Mouse (Mus musculus) liver, embryonic 15.5 days (tissue): ENCODE results near the gene Cdyl2. TPM values are rescaled to one million over a fixed set of nuclear protein-coding genes. Genes with fewer than 3 reads are reported as not detected.

ENCODE experiments used
- ATAC-seq: fragments of 200-750 bp; cut with Nextera tagmentation; 2 replicates; pipeline ENCODE4 v1.8.0; 2017; ENCODE audit warnings: moderate number of reproducible peaks, mild to moderate bottlenecking, moderate library complexity; ENCODE audit not compliant: insufficient read depth
- H3K27ac ChIP-seq: fragments of 300-500 bp; sonication (generic); replicated peaks from 2 replicates; pipeline ENCODE4 v1.5.1; 2015; ENCODE audit warnings: mild to moderate bottlenecking, inconsistent platforms
- H3K27me3 ChIP-seq: fragments of 300-500 bp; sonication (generic); 2 replicates; pipeline ENCODE4 v1.6.1; 2015; ENCODE audit warnings: mild to moderate bottlenecking, inconsistent platforms
- H3K36me3 ChIP-seq: fragments of 300-500 bp; sonication (generic); replicated peaks from 2 replicates; pipeline ENCODE4 v1.6.1; 2015; ENCODE audit warnings: moderate library complexity, mild to moderate bottlenecking, inconsistent platforms
- H3K4me1 ChIP-seq: fragments of 300-500 bp; sonication (generic); replicated peaks from 2 replicates; pipeline ENCODE4 v1.6.1; 2015; ENCODE audit warnings: inconsistent platforms
- H3K4me2 ChIP-seq: fragments of 300-500 bp; sonication (generic); 2 replicates; pipeline ENCODE4 v1.6.1; 2015; ENCODE audit warnings: moderate library complexity, mild to moderate bottlenecking, inconsistent platforms
- H3K4me3 ChIP-seq: fragments of 300-500 bp; sonication (generic); replicated peaks from 2 replicates; pipeline ENCODE4 v1.5.1; 2015; ENCODE audit warnings: mild to moderate bottlenecking, inconsistent platforms
- H3K9ac ChIP-seq: fragments of 300-500 bp; sonication (generic); 2 replicates; pipeline ENCODE4 v1.6.1; 2015; ENCODE audit warnings: moderate library complexity, mild to moderate bottlenecking, inconsistent platforms
- H3K9me3 ChIP-seq: fragments of 300-500 bp; sonication (generic); replicated peaks from 2 replicates; pipeline ENCODE4 v1.6.1; 2016; ENCODE audit warnings: inconsistent platforms
- WGBS: fragments of 180-500 bp; shearing (Covaris S2); methylation state at CpG from one replicate; pipeline ENCODE4 v1.1.7; 2015; ENCODE audit warnings: mixed read lengths; ENCODE audit not compliant: insufficient replicate concordance; 5-methylcytosine and 5-hydroxymethylcytosine counted together
- polyA plus RNA-seq: library from polyadenylated mRNA; unstranded; fragments of >200 nt; fragmentation: Nextera tagmentation; extraction: Ambion mirVana; gene quantifications from 2 replicates; pipeline ENCODE4 v1.2.1, GENCODE M21; 2015

Gene Cdyl2
- polyA plus RNA-seq, 1 experiment from 2014 or later = 1.7 TPM

- H3K27me3 ChIP-seq = no peaks in the 10 kb centered on the region
- no peak overlapping the region for H3K4me2 ChIP-seq
- ATAC-seq = no peak
- WGBS = 45% methylated on average over 4 of the region's 4 CpGs
- H3K4me1 ChIP-seq = no peaks in the 10 kb centered on the region
- no peak overlapping the region for H3K9ac ChIP-seq
- no peak overlapping the region for H3K27ac ChIP-seq
- H3K4me3 ChIP-seq = no peak overlapping the region
- no peaks in the 10 kb centered on the region for H3K36me3 ChIP-seq
- no peaks in the 10 kb centered on the region for H3K9me3 ChIP-seq
Measured at GRCm38 (mm10) chr8:116590546-116590945, 142.2 kb downstream of the Cdyl2 start.

DNA sequence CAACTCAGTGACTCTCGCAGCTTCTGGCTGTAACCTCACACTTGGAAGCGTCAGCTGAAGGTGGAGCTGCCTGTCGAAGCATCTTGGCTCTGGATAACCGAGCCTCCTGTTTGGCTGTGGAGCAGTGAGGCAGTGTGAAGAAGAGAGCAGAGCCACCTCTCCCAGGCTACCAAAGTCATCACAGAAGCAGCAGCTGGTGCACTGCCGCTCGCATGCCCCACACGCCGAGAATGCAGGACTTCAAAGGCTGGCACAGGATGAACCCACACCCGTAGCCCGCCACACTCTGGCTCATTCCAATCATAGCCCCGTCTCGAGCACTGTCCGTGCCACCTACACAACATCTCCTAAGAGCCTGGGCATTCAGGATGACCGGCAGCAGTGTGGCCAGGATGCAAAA lies 142.7 kb downstream of the Cdyl2 start:
- ATAC-seq = no peak
- H3K4me1 ChIP-seq = no peaks in the 10 kb centered on the region
- H3K27ac ChIP-seq = no peak overlapping the region
- H3K27me3 ChIP-seq = no peaks in the 10 kb centered on the region
- no peak overlapping the region for H3K9ac ChIP-seq
- no peaks in the 10 kb centered on the region for H3K9me3 ChIP-seq
- 76% methylated on average over 14 of the region's 14 CpGs for WGBS
- no peak overlapping the region for H3K4me3 ChIP-seq
- no peaks in the 10 kb centered on the region for H3K36me3 ChIP-seq
- no peak overlapping the region for H3K4me2 ChIP-seq

DNA sequence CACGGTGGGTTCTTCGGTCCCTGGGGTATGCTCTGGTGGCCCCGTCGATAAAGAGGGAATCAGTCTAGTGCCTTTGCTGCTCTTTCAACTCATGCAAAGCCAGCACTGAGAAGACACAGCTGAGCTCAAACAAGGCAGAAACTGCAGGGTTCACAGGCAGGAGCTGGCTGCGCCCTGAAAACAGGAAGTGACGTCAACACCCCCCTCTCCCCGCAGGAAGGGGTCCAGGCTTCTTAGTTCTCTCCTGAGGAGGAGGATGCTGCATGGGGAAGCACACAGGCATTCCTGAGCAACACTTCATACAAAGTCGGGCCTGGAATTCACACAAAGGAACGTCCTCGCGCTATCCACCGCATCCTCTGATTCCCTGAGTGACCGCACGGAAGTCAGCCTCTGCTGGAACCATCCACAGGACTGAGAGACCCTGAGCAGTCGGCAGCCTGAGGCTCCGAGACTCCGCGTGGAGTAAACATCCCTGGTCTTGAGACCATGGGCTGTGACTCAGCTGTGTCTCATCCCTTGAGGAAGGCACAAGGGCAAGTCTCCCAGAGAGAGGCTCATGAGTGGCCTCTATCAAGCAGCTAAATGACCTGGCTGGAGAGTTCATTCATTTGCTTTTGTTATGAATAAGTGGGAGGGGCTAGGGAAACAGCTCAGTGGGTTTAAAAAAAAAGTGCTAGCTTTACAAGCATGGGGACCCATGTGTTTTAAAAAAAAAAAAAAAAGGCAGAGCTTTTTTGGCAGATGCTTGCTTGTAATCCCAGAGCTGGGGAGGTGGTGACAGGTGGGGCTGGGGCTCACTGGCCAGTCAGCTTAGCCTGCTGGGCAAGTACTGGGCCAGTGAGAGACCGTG lies 144.9 kb downstream of the Cdyl2 start:
- H3K4me2 ChIP-seq = no peak overlapping the region
- H3K4me1 ChIP-seq = no peaks in the 10 kb centered on the region
- 63% methylated on average over 19 of the region's 19 CpGs for WGBS
- no peaks in the 10 kb centered on the region for H3K27me3 ChIP-seq
- no peak overlapping the region for H3K9ac ChIP-seq
- no peaks in the 10 kb centered on the region for H3K9me3 ChIP-seq
- H3K4me3 ChIP-seq = no peak overlapping the region
- no peaks in the 10 kb centered on the region for H3K36me3 ChIP-seq
- no peak overlapping the region for H3K27ac ChIP-seq
- ATAC-seq = no peak

- H3K4me3 ChIP-seq = no peak overlapping the region
- no peaks in the 10 kb centered on the region for H3K9me3 ChIP-seq
- peak overlapping the region; percentile 23; the same call in 1 of the 2 replicates for H3K4me2 ChIP-seq
- H3K9ac ChIP-seq = no peak overlapping the region
- WGBS = 61% methylated on average over 11 of the region's 11 CpGs
- ATAC-seq = peak; percentile 85
- peak overlapping the region; percentile 55; the same call in 1 of the 2 replicates for H3K27ac ChIP-seq
- H3K36me3 ChIP-seq = no peaks in the 10 kb centered on the region
- no peaks in the 10 kb centered on the region; the same call in 1 of the 2 replicates for H3K4me1 ChIP-seq
- no peaks in the 10 kb centered on the region for H3K27me3 ChIP-seq
Measured at GRCm38 (mm10) chr8:116581318-116582019, 151.3 kb downstream of the Cdyl2 start.

GRCm38 (mm10) chr8:116576732-116577131 lies 156.1 kb downstream of the Cdyl2 start:
- Histone ChIP-seq H3K9me3 (no peaks in the 10 kb centered on the region), H3K27ac (no peak overlapping the region), H3K36me3 (no peaks in the 10 kb centered on the region), H3K9ac (no peak overlapping the region), H3K27me3 (no peaks in the 10 kb centered on the region), H3K4me3 (no peak overlapping the region), H3K4me2 (no peak overlapping the region), H3K4me1 (no peaks in the 10 kb centered on the region; the same call in 1 of the 2 replicates)
- no peak for ATAC-seq
- 79% methylated on average over 2 of the region's 2 CpGs for WGBS

DNA sequence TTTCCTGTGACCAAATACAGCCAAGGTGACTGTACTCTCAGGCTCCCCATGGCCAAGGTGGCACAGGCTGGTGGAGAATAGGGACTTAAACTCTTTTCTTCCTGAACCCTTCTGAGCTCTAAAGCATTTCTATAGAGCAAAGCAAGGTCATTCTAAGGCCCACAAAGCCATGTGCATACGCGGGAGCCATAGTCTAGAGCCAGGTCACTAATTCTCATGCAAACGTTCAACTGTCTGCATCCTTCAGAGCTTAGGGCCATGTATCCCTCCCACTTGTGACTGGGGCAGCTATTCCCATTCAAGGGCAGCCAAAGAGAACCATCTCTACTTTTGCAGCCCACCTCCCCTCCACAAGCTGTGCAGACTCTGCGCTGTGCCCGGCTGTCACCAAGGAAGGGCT lies 159.7 kb downstream of the Cdyl2 start:
- Histone ChIP-seq H3K27ac (no peak overlapping the region), H3K36me3 (no peaks in the 10 kb centered on the region), H3K9ac (no peak overlapping the region), H3K4me2 (no peak overlapping the region), H3K4me1 (no peaks in the 10 kb centered on the region), H3K9me3 (no peaks in the 10 kb centered on the region), H3K4me3 (no peak overlapping the region), H3K27me3 (no peaks in the 10 kb centered on the region)
- 79% methylated on average over 5 of the region's 5 CpGs for WGBS
- ATAC-seq = no peak

GRCm38 (mm10) chr8:116552778-116553177 lies 180.0 kb downstream of the Cdyl2 start:
- no peaks in the 10 kb centered on the region for H3K4me1 ChIP-seq
- H3K9ac ChIP-seq = no peak overlapping the region
- no peak overlapping the region for H3K27ac ChIP-seq
- no peak overlapping the region for H3K4me3 ChIP-seq
- H3K36me3 ChIP-seq = no peaks in the 10 kb centered on the region
- H3K4me2 ChIP-seq = no peak overlapping the region
- 52% methylated on average over 3 of the region's 3 CpGs for WGBS
- no peaks in the 10 kb centered on the region for H3K9me3 ChIP-seq
- no peaks in the 10 kb centered on the region for H3K27me3 ChIP-seq
- ATAC-seq = no peak

DNA sequence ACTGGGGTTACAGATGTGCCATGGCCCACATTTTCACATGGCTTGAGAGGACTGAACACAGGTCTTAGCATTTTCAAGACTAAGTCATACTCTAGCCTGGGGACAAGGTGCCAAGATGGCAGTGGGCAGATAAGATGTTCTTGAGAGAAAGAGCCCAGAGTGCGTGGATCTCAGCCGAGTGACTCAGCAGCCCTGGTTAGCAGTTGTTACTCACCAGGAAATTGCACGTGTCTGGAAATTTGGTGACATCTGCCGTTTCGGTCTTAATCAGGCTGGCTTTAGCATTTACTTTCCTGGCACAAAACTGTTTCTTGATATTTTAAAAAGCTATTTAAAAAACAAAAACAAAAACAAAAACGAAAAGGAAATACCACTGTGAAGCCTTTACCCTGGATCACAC lies 180.5 kb downstream of the Cdyl2 start:
- Histone ChIP-seq H3K4me1 (no peaks in the 10 kb centered on the region), H3K4me3 (no peak overlapping the region), H3K36me3 (no peaks in the 10 kb centered on the region), H3K27me3 (no peaks in the 10 kb centered on the region), H3K9me3 (no peaks in the 10 kb centered on the region), H3K4me2 (no peak overlapping the region), H3K9ac (no peak overlapping the region), H3K27ac (no peak overlapping the region)
- ATAC-seq = no peak
- 30% methylated on average over 6 of the region's 6 CpGs for WGBS

DNA sequence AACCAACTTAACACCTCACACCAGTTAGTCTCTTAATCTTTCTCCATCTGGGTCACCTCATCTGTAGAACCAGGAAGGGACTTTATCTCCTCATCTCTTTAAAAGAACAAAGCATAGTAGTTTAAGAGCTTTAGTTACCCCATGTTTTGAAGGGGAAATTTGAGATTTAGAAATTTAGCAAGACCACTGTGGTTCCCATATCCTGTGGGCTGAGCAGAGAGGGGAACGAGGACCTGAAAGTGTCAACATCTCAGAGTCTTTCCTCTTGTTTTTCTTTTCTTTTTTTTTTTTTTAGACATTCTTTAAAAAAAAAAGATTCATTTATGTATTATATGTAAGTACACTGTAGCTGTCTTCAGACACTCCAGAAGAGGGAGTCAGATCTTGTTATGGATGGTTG lies 189.4 kb downstream of the Cdyl2 start:
- H3K36me3 ChIP-seq = no peaks in the 10 kb centered on the region
- H3K27me3 ChIP-seq = no peaks in the 10 kb centered on the region
- no peaks in the 10 kb centered on the region for H3K4me1 ChIP-seq
- no peak overlapping the region for H3K4me3 ChIP-seq
- H3K9ac ChIP-seq = no peak overlapping the region
- ATAC-seq = no peak
- no peaks in the 10 kb centered on the region for H3K9me3 ChIP-seq
- H3K27ac ChIP-seq = no peak overlapping the region
- H3K4me2 ChIP-seq = no peak overlapping the region
- 28% methylated on average over 1 of the region's 1 CpGs for WGBS

DNA sequence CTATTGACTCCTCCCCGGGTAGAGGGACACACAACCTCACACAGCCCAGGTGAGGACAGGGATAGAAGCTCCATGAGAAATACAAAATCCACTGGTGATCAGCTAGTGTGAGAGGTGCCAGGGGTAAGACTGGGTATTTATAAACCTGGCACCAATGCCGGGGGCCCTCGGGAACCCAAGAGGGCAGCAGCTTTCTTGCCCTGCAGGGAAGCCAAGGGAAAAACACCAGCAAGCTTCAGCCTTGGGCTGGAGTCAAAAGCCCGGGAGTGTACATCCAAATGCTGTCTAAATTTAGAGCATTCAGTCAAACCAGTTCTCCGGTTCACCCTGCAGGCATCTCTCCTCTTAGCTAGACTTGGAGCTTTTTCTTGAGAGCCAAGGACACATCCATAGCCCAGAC lies 189.9 kb downstream of the Cdyl2 start:
- no peak overlapping the region for H3K9ac ChIP-seq
- WGBS = 62% methylated on average over 5 of the region's 5 CpGs
- no peak for ATAC-seq
- H3K4me3 ChIP-seq = no peak overlapping the region
- no peaks in the 10 kb centered on the region for H3K27me3 ChIP-seq
- H3K27ac ChIP-seq = no peak overlapping the region
- H3K4me2 ChIP-seq = no peak overlapping the region
- H3K4me1 ChIP-seq = no peaks in the 10 kb centered on the region
- no peaks in the 10 kb centered on the region for H3K9me3 ChIP-seq
- H3K36me3 ChIP-seq = no peaks in the 10 kb centered on the region

GRCm38 (mm10) chr8:116540136-116540535 lies 192.7 kb downstream of the Cdyl2 start:
- Histone ChIP-seq H3K27me3 (no peaks in the 10 kb centered on the region), H3K4me2 (no peak overlapping the region), H3K36me3 (no peaks in the 10 kb centered on the region), H3K9ac (no peak overlapping the region), H3K4me1 (no peaks in the 10 kb centered on the region), H3K9me3 (no peaks in the 10 kb centered on the region), H3K4me3 (no peak overlapping the region), H3K27ac (no peak overlapping the region)
- ATAC-seq = no peak; the same call in 1 of the 2 replicates
- WGBS = 53% methylated on average over 1 of the region's 1 CpGs
